Mouse (Mus musculus): ENCODE results near the gene Macrod1. TPM values are rescaled to one million over a fixed set of nuclear protein-coding genes. Genes with fewer than 3 reads are reported as not detected.

Macrod1 gene
- total RNA-seq, 2 experiments from 2014 or later: 16.4 to 22.0 TPM

DNA sequence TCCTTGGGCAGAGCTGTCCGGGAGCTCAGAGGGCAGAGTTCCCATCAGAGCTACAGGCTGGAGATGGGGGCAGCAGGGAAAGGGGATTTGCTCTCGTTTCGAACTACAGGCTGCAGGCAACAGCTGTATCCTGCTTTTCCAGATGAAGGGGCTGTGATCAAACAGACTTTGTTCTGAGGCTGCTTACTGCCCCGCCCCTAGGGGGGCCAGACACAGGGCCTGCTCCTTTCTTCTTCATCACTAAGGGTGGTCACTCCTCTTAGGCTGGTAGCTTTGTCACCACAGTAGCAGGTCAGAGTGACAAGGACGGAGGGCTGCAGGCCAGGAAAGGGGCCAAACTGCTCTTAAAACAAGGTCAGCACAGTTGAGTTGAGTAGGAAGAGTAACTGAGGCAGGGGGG, 53.5 kb downstream of the Macrod1 start:
- no peak for DNase-seq (ENCODE audit: extremely low spot score in 1 of 2, low spot score in 1 of 2)

DNA sequence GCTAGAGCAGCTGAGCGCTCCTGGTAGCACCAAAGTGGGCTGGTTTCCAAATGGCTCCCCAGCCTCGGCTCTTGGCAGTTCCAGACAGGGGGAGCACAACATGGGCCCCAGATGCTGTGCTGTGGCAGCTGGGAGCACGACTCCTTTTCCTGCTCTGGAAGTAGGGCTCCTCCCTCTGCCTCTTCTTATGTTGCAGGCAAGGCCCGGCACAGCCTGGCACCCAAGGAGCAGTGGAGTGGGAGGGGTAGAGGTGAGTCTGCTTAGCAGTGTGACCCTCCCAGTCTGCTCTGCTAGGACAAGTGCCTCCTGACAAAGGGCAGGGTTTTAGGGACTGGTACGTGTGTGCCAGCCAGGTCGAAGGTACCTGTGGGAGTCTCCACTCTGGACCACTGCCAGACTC, 54.3 kb downstream of the Macrod1 start:
- no peak for DNase-seq (ENCODE audit: extremely low spot score in 1 of 2, low spot score in 1 of 2)

DNA sequence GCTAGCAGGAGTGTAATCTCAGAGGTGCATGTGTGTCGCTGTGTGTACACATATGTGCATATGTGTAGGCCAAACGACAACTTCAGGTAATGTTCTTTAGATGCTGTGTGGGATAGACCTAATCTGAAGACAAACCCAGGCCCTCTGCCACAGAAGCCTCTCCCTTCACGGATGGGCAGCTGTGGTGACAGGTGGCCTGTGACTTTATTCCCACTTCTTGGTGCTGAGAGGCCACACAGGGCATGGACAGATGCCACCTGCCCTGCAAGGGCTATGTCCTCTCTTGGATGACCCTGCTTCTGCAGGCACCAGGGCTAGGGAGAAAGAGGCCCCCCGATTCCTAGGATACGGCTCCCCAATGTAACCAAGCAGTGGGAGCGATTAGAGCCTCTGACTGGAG, 54.7 kb downstream of the Macrod1 start:
- DNase-seq (ENCODE audit: extremely low spot score in 1 of 2, low spot score in 1 of 2): no peak

DNA sequence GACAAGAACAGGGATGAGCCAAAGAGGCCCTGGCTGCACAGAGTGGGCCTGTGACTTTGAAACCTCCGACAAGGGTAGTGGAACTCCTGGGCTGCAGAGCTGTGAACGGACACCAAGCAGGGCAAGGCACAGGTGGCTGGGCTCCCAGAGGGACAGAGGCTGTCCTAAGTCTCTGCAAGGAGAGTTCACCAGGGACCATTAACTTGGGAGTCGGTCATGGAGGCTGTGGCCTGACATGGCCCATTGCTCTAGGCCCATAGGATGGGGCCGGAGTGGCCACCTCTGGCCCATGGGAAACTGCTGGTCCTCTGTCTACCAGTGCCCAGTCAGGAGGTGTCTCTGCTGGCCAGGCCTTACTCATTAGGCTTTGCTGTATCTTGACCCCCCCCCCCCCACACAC, 55.1 kb downstream of the Macrod1 start:
- DNase-seq (ENCODE audit: extremely low spot score in 1 of 2, low spot score in 1 of 2): no peak

DNA sequence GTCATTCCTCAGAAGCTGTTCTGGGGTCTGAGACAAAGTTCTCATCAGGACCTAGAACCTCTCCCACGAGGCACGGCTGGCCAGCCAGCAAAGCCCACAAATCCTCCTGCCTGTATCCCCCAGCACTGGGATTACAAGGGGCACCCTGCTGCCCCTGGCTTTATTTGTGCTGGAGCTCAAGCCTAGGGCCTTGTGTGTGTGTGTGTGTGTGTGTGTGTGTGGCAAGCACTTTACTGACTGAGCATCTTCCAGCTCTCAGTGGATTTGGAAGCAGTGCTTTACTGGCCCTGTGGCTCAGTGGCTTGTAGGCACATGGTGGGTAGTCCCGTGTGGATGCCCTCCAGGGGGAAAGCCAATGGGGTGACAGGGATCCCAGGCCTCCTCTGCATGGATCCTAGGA, 56.0 kb downstream of the Macrod1 start:
- DNase-seq (ENCODE audit: extremely low spot score in 1 of 2, low spot score in 1 of 2): no peak

DNA sequence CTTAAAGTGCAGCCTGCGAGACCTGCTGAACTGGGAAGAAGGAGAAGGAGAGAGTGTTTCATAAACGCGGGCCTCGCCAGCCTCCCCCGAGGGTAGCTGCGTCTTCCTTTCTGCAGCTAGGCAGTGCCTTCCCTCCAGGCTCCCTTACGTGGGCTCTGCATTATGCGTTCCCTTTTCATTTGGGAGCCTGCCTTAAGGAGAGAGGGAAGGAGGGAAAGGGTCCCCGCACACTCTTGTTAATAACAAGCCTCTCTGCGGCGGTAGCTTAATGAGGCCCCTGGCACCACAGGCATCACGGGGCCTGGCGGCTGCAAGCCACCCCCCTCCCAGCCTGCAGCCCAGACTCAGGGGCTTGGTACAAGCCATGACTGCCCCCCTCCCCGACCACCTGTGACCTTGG, 57.0 kb downstream of the Macrod1 start:
- DNase-seq (ENCODE audit: extremely low spot score in 1 of 2, low spot score in 1 of 2): no peak

DNA sequence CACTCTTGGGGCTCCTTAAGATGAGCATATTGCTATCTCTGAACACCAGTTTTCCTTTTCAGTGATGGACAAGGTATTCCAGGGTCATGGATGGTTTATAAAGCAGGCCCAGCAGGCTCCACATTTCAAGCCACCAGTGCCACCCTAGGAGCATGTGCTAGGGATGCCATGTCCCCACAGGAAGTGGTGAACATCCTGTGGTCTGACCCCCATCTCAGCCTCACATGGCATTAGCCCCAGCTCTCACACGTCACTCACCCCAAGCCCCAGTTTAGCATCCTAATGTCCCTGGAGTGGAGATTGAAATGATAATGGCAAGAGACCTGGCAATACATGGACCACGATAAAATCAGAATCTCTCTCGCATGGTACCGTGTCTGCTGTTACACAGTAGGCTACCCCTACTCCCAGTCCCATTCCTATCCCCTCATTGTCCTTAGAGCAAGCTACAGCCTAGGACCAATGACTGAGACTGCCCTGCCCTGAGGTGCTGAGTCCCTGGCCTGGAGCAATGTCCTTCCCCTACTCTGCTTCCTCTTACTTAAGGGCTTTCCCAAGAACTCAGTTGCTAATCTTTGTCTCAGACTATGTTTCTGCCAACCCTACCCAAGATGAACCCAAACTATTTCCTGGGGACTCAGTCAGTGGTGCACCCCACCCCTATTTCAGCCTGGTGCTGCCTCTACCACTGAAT, 59.6 kb downstream of the Macrod1 start:
- no peak for DNase-seq (ENCODE audit: extremely low spot score in 1 of 2, low spot score in 1 of 2)

DNA sequence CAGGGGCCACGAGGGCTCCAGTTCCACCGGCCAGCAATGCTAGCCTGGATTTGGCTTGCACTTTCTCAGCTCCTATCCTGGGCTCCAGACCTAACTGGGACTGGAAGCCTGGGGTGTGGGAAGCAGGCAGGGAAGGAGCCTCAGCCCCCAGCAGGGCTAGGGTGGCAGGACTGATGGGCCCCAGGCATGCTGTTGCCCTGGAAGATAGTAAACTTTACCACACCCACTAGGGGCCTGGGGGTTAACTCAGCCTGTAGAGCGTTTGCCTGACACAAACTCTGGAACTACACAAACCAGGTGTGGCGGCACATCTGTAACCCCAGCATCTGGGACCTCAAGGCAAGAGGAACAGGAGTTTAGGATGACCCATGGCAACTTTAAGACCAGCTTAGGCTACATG, 60.5 kb downstream of the Macrod1 start:
- no peak for DNase-seq (ENCODE audit: extremely low spot score in 1 of 2, low spot score in 1 of 2)

DNA sequence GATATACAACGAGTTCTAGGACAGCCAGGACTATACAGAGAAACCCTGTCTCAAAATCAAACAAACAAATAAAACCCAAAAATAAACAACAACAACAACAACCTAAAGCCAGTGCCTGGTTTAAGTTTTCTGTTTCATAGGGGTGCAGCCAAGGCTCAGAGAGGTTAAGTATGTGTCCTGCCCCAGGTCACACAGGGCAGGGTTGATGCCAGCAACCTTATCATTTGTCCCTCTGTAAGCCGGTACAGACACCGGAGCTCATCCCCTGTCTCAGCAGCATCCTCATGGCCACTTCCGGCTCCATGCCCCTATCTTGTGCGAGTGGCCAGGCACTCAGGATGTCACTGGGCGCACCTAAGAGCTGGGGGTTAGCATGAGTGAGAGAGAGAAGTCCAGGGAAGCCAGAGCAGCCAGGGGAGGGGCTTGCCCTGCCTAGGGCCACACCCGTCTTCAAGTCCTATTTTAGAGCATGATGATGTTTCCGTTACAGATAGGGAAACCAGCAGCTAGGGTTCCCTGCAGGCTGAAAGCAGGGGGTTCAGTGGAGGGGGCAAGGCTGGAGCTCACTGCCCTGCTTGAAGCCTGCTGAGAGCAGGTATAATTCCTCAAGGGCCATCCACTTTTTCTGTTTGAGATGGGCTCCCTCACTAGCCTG, 61.2 kb downstream of the Macrod1 start:
- no peak for DNase-seq (ENCODE audit: extremely low spot score in 1 of 2, low spot score in 1 of 2)

DNA sequence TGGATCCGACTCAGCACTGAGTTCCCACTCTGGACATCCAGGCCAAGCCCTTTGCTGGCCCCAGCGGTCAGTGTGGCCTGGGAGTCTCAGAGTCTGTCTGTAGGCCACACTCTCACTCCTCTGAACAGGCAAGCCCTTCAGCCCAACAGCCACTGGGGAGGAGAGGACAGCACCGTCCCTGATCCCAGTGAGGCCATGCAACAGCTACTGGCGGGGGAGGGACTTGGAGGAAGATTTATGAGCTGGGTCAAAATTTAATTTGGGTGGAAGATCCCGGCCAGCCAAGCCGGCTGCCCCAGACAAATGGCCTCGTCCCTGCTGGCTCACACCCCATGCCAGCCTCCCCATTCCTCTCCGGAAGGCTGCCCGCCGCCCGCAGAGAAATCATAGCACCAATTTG, 64.6 kb downstream of the Macrod1 start:
- DNase-seq (ENCODE audit: extremely low spot score in 1 of 2, low spot score in 1 of 2): no peak

DNA sequence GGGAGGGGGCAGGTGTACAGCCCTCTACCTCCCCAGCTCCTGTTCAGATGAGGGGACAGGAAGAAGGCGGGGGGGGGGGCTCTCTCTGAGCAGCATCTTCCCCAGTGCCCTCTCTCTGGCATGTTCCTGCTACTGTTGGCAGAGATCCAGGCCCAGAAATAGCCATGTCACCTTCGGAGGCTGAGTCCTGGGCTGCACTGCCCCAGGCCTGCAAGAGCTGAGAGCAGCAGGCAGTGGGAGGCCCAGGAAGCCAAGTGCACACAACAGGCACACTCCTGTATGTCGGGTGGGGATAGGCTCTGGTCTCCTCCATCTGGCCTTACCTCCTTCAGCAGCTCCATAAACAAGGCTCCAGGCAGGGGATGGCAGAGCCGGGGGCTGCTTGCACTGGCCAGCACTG, 65.7 kb downstream of the Macrod1 start:
- DNase-seq (ENCODE audit: extremely low spot score in 1 of 2, low spot score in 1 of 2): no peak

DNA sequence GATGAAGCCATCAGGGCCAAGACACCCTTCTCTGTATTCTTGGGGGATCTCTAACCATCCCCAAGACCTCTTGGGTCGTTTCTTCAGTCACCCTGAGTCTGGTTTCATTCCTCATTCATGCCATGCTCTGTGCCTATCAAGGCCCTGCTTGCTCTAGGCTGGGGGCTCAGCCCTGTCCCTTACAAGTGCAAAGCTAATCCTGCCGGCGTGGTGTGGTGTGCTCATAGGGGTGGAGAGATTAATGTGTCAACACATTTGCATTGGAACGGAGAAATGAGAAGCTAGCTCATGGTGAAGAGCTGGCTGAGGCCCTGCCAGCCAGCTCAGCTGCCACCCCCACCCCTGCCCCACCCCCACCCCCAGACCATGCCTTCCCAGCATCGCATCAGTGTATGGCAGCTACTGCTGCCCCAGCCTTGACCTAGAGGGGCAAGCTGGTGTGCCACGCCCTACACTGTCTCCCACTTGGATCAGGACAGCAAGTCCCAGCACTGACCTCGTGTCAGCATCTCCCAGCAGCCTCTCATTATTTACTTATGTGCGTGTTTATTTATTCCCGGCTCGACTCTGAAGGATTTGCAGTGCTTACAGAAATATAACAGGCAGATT, 66.2 kb downstream of the Macrod1 start:
- no peak for DNase-seq (ENCODE audit: extremely low spot score in 1 of 2, low spot score in 1 of 2)

DNA sequence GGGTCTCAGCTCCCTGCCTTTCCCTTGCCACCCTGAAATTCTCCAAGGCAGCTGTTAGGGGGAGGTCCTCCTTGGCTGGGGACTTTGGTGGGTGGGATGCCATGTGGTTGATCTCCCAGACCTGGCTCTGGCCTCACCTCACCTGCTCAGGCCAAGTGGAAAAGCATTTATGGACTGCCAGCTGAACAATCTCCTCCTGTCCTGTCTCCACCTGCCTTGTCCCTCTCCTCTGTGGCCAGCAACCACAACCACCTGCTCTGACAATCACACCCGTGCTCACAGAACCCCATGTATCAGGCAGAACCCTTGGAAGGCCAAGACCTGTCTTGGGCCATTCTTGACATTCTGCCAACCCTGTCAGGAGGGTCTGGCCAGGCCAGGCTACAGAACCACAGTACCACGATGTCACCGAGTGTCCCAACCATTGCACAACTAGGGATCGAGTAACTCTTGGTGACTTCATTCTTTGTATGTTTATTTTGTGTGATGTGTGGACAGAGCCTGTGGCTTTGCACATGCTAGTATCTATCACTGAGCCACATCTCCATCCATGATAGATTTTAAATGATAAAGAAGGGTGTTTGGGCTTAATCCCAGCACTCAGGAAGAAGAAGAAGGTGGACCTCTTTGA, 69.0 kb downstream of the Macrod1 start:
- no peak for DNase-seq (ENCODE audit: extremely low spot score in 1 of 2, low spot score in 1 of 2)

DNA sequence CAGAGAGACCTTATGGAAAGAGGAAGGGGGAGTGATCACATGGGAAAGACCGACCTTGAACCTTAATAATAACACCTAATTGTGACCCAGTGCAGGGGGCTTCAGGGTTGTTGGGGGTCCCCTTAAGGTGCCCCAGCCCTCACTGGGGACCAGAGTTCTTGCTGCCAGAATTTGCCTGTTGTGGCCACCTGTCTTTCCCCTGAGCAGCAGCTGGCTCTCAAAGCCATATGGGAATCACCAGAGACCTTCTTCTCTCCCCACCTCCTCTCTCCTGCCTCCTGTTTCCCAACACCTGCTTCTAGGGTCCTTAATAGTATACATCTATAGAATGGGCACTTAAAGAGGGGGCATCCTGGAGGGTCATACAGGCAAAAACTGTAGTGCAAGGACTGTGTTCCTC, 69.6 kb downstream of the Macrod1 start:
- DNase-seq (ENCODE audit: extremely low spot score in 1 of 2, low spot score in 1 of 2): no peak

DNA sequence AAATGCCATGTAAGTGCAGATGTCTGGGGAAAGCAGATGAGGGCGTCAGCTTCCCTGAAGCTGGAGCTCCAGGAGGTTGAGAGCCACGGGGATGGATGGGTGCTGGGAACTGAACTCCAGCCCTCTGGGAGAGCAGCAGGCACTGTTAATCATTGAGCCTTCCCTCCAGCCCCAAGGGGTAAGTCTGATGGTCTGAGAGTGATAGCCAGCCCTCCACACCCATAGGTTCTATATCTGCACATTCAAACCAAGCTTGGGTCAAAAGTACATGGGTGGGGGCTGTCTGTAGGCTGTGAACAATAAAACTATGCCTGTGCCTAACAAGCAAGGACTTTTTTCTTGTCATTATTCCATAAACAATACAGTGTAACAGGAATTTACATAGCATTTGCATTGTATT, 70.3 kb downstream of the Macrod1 start:
- DNase-seq (ENCODE audit: extremely low spot score in 1 of 2, low spot score in 1 of 2): no peak

DNA sequence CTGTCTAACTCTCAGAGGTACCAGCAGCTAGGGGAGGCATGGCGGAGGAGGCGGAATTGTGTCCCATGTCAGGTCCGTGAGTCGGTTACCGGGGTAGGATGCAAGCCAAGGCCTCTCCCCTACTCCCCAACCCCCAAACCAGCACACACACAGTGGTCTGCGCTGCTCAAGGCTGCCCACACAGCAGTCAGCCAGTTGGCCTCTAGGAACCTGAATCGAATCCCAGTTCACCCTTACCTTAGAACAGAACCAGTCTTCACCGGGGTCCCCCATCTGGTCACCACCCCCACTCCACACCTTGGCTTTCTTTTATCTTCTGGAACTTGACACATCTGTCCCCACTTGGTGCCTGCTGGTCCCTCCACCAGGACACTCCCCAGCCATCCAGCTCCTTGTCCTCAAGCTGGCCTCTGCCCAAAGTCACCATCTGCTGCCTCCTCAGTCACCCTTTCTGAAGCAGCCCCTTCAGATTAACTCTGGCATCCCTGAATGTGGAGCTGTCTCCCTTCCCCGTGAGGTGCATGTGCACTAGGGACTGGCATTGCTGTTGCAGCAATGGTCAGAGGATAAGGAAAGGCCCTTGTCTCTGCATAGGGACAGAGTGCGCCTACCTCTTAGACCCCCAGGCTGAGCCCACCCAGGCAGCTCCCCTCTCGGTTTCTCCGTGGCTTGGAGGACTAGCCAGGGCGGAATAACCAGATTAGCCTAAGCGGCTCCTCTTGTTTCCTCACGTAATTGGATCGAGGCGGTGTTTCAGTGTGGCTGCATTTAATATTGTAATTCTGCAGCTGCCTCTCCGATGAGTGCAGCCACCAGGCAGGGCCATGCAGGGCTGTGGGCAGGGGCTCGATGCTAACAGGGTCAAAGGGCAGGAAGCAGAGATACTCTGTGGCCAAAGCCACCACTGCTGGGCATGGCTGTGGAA, 72.2 kb downstream of the Macrod1 start:
- no peak for DNase-seq (ENCODE audit: extremely low spot score in 1 of 2, low spot score in 1 of 2)

DNA sequence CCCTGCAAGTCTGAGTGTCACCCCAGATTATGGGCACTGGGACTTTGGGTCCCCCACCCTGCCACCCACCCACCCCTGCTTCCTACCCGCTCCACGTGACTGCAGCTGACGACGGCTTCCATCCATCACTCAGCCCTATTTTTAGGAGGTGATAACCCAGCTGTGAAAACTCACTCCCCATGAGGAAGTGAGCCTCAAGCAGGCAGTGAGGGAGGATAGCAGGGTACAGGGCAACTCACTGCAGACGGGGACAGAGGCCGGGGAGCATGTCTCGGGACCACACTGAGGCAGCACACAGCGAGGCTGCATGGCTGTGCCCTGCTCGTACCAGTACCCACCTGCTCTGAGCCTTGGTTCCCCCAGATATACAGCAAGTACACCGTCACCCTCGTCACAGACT, 73.7 kb downstream of the Macrod1 start:
- no peak for DNase-seq (ENCODE audit: extremely low spot score in 1 of 2, low spot score in 1 of 2)

DNA sequence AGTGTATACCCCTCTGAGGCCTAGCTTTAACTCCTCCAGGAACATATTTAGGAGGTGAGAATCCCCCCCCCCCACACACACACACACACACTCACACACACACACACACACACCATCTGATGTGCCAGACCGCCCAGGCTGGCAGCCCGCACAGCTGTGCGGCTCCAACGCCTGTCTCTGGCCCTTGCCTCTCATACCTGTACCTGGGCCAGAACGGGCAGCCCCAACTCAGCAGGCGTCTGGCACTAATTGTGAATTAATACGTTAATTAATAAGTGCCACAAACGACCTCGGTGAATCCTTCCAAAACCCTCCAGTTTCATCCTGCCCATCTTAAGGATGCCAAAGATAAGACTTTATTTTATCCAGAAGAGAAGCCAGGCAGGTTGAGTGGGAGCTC, 76.8 kb downstream of the Macrod1 start:
- DNase-seq (ENCODE audit: extremely low spot score in 1 of 2, low spot score in 1 of 2): no peak

DNA sequence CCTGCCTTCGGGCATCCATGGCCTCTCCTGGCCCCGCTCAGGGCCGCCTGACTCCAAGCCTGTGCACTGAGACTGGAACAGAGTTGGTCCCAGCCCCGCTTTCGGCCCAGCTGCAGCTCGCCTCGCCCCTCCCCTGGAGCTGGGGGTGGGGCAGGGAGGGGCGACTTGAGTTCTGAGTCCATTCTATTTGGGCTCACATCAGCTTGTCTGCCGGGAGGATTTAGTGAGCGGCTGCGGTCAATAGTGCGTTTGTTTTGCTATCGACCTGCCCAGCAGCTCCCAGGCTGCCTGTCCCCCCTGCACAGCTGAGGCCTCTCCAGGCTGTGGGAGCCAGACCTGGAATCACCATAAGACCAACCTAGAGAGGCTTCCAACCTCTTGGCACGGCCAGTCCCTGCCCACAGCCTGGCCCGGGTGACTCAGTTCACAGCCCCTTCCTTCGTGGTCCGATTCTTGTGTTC, 78.1 kb downstream of the Macrod1 start:
- no peak for DNase-seq (ENCODE audit: extremely low spot score in 1 of 2, low spot score in 1 of 2)

DNA sequence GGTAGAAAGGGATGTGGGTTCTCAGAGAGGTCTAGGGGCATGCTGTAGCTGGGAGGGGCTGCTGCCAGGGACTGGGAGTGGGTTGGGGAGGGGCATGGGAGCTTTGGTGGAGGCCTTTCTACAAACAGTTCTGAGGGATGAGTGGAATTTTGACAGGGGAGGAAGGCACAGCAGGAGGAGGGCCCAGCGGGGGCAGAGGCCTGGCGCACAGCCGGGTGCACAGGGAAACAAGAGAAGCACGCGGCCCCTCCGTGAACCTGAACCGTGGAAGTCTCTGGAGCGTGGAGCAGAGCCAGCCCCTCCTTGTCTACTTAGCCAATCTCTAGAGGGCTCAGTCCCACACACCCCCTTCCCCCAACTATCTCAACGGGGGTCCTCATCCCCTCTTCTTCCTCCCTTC, 78.9 kb downstream of the Macrod1 start:
- DNase-seq (ENCODE audit: extremely low spot score in 1 of 2, low spot score in 1 of 2): no peak

Data from layer of hippocampus, postnatal 25 days (tissue).